Mouse (Mus musculus): ENCODE results near the gene Hs6st2. TPM values are rescaled to one million over a fixed set of nuclear protein-coding genes. Genes with fewer than 3 reads are reported as not detected.
A peak's percentile ranks its signal among the peaks of the same experiment; 100 is the strongest.

The Hs6st2 gene
- total and polyA plus RNA-seq, 2 experiments from 2014 or later, result 39.4 to 45.2 TPM

DNA sequence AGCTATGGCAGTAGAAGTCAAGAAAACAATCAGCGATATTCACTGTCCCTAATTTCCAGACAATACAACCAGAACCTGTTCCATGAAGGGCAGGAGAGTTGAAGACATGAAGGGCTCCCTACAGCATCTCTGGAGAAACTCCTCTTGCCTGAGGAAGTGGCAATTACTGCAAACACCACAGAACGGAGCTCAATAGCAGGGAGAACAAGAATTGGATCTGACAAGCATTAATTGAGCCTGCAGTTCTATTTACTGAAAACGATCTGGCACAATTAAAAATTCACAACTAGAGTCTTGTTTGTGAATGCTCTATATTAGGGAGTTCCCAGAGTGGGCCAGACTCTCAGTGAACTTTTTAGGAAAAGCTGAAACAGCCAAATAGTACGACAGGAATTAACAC, 238.3 kb downstream of the Hs6st2 start:
- 60% methylated on average over 4 of the region's 4 CpGs for WGBS

DNA sequence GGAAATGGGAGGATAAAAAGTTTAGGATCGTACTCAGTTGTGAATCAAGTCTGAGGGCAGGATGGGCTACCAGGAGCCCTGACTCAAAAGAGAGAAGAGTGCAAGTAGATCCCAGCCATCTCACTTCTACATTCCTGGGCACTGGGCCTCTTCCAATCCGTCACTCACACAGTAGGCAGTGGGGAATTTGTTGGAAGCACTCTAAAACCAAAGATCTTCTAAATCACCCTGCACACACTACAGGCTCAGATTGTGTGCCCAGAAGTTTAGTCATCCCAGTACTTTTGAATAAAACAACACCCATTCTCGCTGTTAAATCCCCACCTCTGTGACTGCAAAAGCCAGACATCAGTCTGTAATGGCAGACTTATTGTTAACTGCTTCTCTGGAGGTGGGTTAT, 249.9 kb downstream of the Hs6st2 start:
- no peak overlapping the region for H3K27ac ChIP-seq (ENCODE audit: low read depth, low read length)
- H3K36me3 ChIP-seq (ENCODE audit: insufficient read depth, low read length), result no peaks in the 10 kb centered on the region
- H3K4me2 ChIP-seq (ENCODE audit: low read depth, low read length, poor library complexity, severe bottlenecking), result no peak overlapping the region
- no peaks in the 10 kb centered on the region for H3K27me3 ChIP-seq (ENCODE audit: insufficient read depth, low read length)
- H3K4me3 ChIP-seq (ENCODE audit: low read depth, low read length), result no peak overlapping the region
- H3K4me1 ChIP-seq (ENCODE audit: insufficient read depth, low read length), result no peaks in the 10 kb centered on the region
- no peak overlapping the region for H3K9ac ChIP-seq (replicated peaks; ENCODE audit: low read length, poor library complexity, severe bottlenecking)
- no peaks in the 10 kb centered on the region for H3K9me3 ChIP-seq (ENCODE audit: low read length)
- no peak for TF ChIP-seq CTCF (IDR thresholded peaks at IDR 0.05)
- DNase-seq (ENCODE audit: low spot score), result no peak
- no peak for ATAC-seq (ENCODE audit: low FRiP score)
- WGBS, result 62% methylated on average over 3 of the region's 3 CpGs

More for the DNA sequence above, 238.3 kb downstream of the Hs6st2 start:
- no peaks in the 10 kb centered on the region for H3K36me3 ChIP-seq (ENCODE audit: insufficient read depth, low read length)
- DNase-seq (ENCODE audit: low spot score) (no peak), ATAC-seq (ENCODE audit: low FRiP score) (no peak)
- no peak overlapping the region for H3K9ac ChIP-seq (replicated peaks; ENCODE audit: low read length, poor library complexity, severe bottlenecking)
- H3K27me3 ChIP-seq (ENCODE audit: insufficient read depth, low read length), result no peaks in the 10 kb centered on the region
- TF ChIP-seq CTCF (IDR thresholded peaks at IDR 0.05), result no peak
- no peak overlapping the region for H3K27ac ChIP-seq (ENCODE audit: low read depth, low read length)
- no peaks in the 10 kb centered on the region for H3K4me1 ChIP-seq (ENCODE audit: insufficient read depth, low read length)
- H3K9me3 ChIP-seq (ENCODE audit: low read length), result no peaks in the 10 kb centered on the region
- no peak overlapping the region for H3K4me3 ChIP-seq (ENCODE audit: low read depth, low read length)
- H3K4me2 ChIP-seq (ENCODE audit: low read depth, low read length, poor library complexity, severe bottlenecking), result no peak overlapping the region

DNA sequence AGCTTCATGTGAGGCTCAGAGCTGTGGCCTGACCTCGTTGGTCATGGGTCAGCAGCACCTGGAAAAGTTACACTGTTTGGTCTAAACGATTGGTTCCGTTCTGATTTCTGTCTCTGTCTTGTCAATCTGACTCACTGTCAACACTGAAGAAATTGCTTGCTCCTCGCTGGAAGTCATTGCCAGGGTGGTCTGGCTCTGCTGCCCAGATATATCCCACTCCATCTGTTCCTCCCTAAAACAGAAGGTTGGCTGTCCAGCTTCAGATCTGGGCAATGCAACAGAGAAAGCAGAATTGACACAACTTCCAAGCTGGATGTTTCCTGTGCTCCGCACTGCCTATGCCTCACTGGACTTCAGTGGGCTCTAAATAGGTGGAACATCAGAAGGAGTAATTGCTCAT, 256.6 kb downstream of the Hs6st2 start:
- no peaks in the 10 kb centered on the region for H3K9me3 ChIP-seq (ENCODE audit: low read length)
- no peak overlapping the region for H3K27ac ChIP-seq (ENCODE audit: low read depth, low read length)
- no peak overlapping the region for H3K4me3 ChIP-seq (ENCODE audit: low read depth, low read length)
- no peak overlapping the region for H3K4me2 ChIP-seq (ENCODE audit: low read depth, low read length, poor library complexity, severe bottlenecking)
- no peaks in the 10 kb centered on the region for H3K27me3 ChIP-seq (ENCODE audit: insufficient read depth, low read length)
- no peak overlapping the region for H3K9ac ChIP-seq (replicated peaks; ENCODE audit: low read length, poor library complexity, severe bottlenecking)
- WGBS, result 72% methylated on average over 5 of the region's 5 CpGs
- no peak for TF ChIP-seq CTCF (IDR thresholded peaks at IDR 0.05)
- ATAC-seq (ENCODE audit: low FRiP score) (no peak), DNase-seq (ENCODE audit: low spot score) (no peak)
- no peaks in the 10 kb centered on the region for H3K36me3 ChIP-seq (ENCODE audit: insufficient read depth, low read length)
- H3K4me1 ChIP-seq (ENCODE audit: insufficient read depth, low read length), result no peaks in the 10 kb centered on the region

DNA sequence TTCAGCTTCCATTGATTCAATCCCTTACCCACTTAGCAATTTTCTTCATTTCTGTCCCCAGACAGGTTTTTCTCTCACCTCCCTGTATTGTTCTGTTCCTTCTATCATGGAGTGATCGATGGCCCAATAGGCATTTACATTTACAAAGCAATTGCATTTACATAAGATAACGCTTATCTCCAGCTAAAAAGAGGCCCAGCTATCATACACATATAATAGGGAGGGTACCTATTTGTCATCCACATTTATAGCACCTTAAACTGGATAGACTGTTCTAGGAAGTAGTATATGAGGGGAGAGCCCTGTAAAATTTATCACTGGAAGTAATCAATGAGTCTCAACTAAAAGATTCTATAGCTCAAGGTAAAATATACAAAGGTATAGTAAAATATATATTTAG, 271.4 kb downstream of the Hs6st2 start:
- Histone ChIP-seq H3K4me2 (ENCODE audit: low read depth, low read length, poor library complexity, severe bottlenecking) (no peak overlapping the region), H3K9ac (replicated peaks; ENCODE audit: low read length, poor library complexity, severe bottlenecking) (no peak overlapping the region), H3K4me1 (ENCODE audit: insufficient read depth, low read length) (no peaks in the 10 kb centered on the region), H3K9me3 (ENCODE audit: low read length) (no peaks in the 10 kb centered on the region), H3K27me3 (ENCODE audit: insufficient read depth, low read length) (no peaks in the 10 kb centered on the region), H3K27ac (ENCODE audit: low read depth, low read length) (no peak overlapping the region), H3K4me3 (ENCODE audit: low read depth, low read length) (no peak overlapping the region), H3K36me3 (ENCODE audit: insufficient read depth, low read length) (no peaks in the 10 kb centered on the region)
- TF ChIP-seq CTCF (IDR thresholded peaks at IDR 0.05), result no peak
- WGBS, result 74% methylated on average over 2 of the region's 2 CpGs
- ATAC-seq (ENCODE audit: low FRiP score) (no peak), DNase-seq (ENCODE audit: low spot score) (no peak)

DNA sequence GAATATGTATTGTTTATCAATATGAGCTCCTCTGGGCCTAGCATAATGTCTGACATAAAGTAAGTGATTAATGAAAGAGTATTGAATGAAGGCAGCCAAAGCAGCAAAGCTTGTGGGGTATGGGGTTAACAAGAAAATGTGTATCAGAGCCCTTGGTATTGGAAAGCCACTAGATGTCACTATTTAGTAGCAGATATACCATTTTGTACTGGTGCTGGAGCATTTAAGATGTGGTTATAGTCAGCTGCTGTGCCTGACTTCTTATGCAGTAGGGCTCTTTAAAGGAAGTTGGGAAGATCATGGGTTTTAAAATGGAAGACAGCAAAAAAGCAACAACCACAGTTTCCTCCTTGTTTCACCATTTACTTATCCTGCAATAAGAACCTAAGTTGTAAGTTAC, 284.2 kb downstream of the Hs6st2 start:
- peak; percentile 77 for TF ChIP-seq CTCF (IDR thresholded peaks at IDR 0.05)
- Histone ChIP-seq H3K27me3 (ENCODE audit: insufficient read depth, low read length) (no peaks in the 10 kb centered on the region), H3K9ac (replicated peaks; ENCODE audit: low read length, poor library complexity, severe bottlenecking) (no peak overlapping the region), H3K4me2 (ENCODE audit: low read depth, low read length, poor library complexity, severe bottlenecking) (no peak overlapping the region), H3K4me1 (ENCODE audit: insufficient read depth, low read length) (no peaks in the 10 kb centered on the region), H3K27ac (ENCODE audit: low read depth, low read length) (no peak overlapping the region), H3K9me3 (ENCODE audit: low read length) (no peaks in the 10 kb centered on the region), H3K4me3 (ENCODE audit: low read depth, low read length) (no peak overlapping the region), H3K36me3 (ENCODE audit: insufficient read depth, low read length) (no peaks in the 10 kb centered on the region)
- ATAC-seq (ENCODE audit: low FRiP score), result 0 out of 2 replicates have a peak, but pooled peaks have one; percentile 60
- DNase-seq (ENCODE audit: low spot score), result peak; percentile 77

DNA sequence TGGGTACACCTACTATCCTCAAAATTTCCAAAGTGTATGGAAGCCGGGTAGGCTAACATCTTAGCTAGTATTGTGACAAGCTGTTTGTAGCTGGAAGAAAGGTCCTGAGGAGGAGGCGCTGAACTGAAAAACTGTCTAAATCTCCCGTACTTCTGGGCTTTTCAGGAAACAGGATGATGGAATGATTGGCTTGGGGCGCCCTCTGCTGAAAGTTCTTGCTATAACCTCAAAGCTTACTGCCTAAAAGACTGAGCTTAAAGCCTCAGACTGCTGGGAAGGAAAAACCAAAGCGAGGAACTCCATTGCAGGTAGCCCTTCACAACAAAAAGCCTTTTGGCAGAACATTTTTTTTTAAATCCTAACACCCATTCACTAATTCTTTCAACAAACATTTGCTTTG, 307.0 kb downstream of the Hs6st2 start:
- H3K9ac ChIP-seq (replicated peaks; ENCODE audit: low read length, poor library complexity, severe bottlenecking), result no peak overlapping the region
- H3K27ac ChIP-seq (ENCODE audit: low read depth, low read length), result no peak overlapping the region
- 15% methylated on average over 5 of the region's 5 CpGs for WGBS
- peak; percentile 77 for TF ChIP-seq CTCF (IDR thresholded peaks at IDR 0.05)
- no peak overlapping the region for H3K4me3 ChIP-seq (ENCODE audit: low read depth, low read length)
- ATAC-seq (ENCODE audit: low FRiP score), result no peak
- H3K27me3 ChIP-seq (ENCODE audit: insufficient read depth, low read length), result no peaks in the 10 kb centered on the region
- no peaks in the 10 kb centered on the region for H3K36me3 ChIP-seq (ENCODE audit: insufficient read depth, low read length)
- no peaks in the 10 kb centered on the region for H3K9me3 ChIP-seq (ENCODE audit: low read length)
- H3K4me2 ChIP-seq (ENCODE audit: low read depth, low read length, poor library complexity, severe bottlenecking), result no peak overlapping the region
- peak; percentile 82 for DNase-seq (ENCODE audit: low spot score)
- no peaks in the 10 kb centered on the region for H3K4me1 ChIP-seq (ENCODE audit: insufficient read depth, low read length)

Measured in midbrain, postnatal 0 days (tissue).